ENCODE assay signal across 15 mouse cellular contexts in genomic region chr10:60932855-60933254, GRCm38 (mm10).
DNase-seq lines count a peak whose midpoint lies in the region; ATAC-seq lines count a peak whose summit lies in the region.
"Had no signal": no experiment of that assay in that cellular context is flagged by ENCODE, and none has a peak within 500 bp of the region (broad histone marks: within the 10 kb centered on the region; RNA-seq: fewer than 3 reads in every experiment).

No protein-coding gene starts in this region.

- 0 out of 2 replicates have a peak overlapping the region, but pooled peaks have one; percentile 82 for H3K27ac ChIP-seq in kidney, embryonic 14.5 days (ENCODE audit: low read depth, low read length)
- H3K27ac ChIP-seq in midbrain, embryonic 10.5 days (replicated peaks) = 0 out of 2 replicates have a peak overlapping the region, but pooled peaks have one; percentile 6
- no peak overlapping the region for H3K27ac ChIP-seq in midbrain, embryonic 13.5 days
- peak overlapping the region; percentile 75 for H3K27ac ChIP-seq in limb, embryonic 10.5 days
- H3K27ac ChIP-seq: hindbrain, embryonic 12.5 days; intestine, embryonic 15.5 days; limb, embryonic 13.5 days had no signal

- no peak overlapping the region for H3K4me3 ChIP-seq in kidney, embryonic 14.5 days (ENCODE audit: low read length)
- no peak overlapping the region for H3K4me3 ChIP-seq in midbrain, embryonic 10.5 days
- H3K4me3 ChIP-seq in midbrain, embryonic 13.5 days (replicated peaks) = no peak overlapping the region
- H3K4me3 ChIP-seq in limb, embryonic 10.5 days = no peak overlapping the region
- H3K4me3 ChIP-seq: hindbrain, embryonic 12.5 days; intestine, embryonic 15.5 days; limb, embryonic 13.5 days had no signal

- peaks cover 33% of the 10 kb centered on the region for H3K4me1 ChIP-seq in kidney, embryonic 14.5 days (ENCODE audit: control insufficient read depth, insufficient read depth, low read length)
- peaks cover 82% of the 10 kb centered on the region for H3K4me1 ChIP-seq in midbrain, embryonic 10.5 days
- peaks cover 56% of the 10 kb centered on the region for H3K4me1 ChIP-seq in midbrain, embryonic 13.5 days (replicated peaks)
- peaks cover 69% of the 10 kb centered on the region for H3K4me1 ChIP-seq in limb, embryonic 10.5 days

- ATAC-seq in kidney, embryonic 14.5 days (ENCODE audit: low FRiP score, low TSS enrichment) = no peak
- ATAC-seq in midbrain, embryonic 13.5 days = no peak
- ATAC-seq: forebrain, postnatal 0 days; intestine, embryonic 15.5 days had no signal

- no peak for DNase-seq in kidney, postnatal 4 days
- DNase-seq in midbrain, embryonic 10.5 days (ENCODE audit: low spot score) = no peak
- no peak for DNase-seq in limb, embryonic 10.5 days (ENCODE audit: low spot score)
- no peak for DNase-seq in urinary bladder, postnatal 25 days (ENCODE audit: low spot score)
- no peak for DNase-seq in layer of hippocampus, postnatal 36 days
- DNase-seq: cerebellum, adult 9-10 months; embryo, embryonic 11 days; forebrain, postnatal 0 days; gastrocnemius, postnatal 14 days; right cerebral cortex, postnatal 14 days had no signal

- H3K27me3 ChIP-seq in kidney, embryonic 14.5 days (ENCODE audit: control insufficient read depth, insufficient read depth, low read length) = 0 out of 2 replicates have a peak, but pooled peaks cover 4% of the 10 kb centered on the region
- H3K27me3 ChIP-seq in midbrain, embryonic 10.5 days (ENCODE audit: low read depth, poor library complexity, severe bottlenecking) = peaks cover 100% of the 10 kb centered on the region
- peaks cover 28% of the 10 kb centered on the region for H3K27me3 ChIP-seq in midbrain, embryonic 13.5 days
- peaks cover 16% of the 10 kb centered on the region for H3K27me3 ChIP-seq in limb, embryonic 10.5 days (ENCODE audit: low read depth, poor library complexity, severe bottlenecking)

- no peak overlapping the region for H3K4me2 ChIP-seq in kidney, embryonic 14.5 days (replicated peaks; ENCODE audit: low read depth, low read length)
- H3K4me2 ChIP-seq in midbrain, embryonic 13.5 days (replicated peaks) = no peak overlapping the region
- H3K4me2 ChIP-seq: hindbrain, embryonic 12.5 days; intestine, embryonic 15.5 days; limb, embryonic 13.5 days had no signal

- WGBS in kidney, embryonic 14.5 days = 31% methylated on average over 3 of the region's 3 CpGs
- WGBS in midbrain, embryonic 10.5 days = 38% methylated on average over 3 of the region's 3 CpGs
- 32% methylated on average over 3 of the region's 3 CpGs for WGBS in midbrain, embryonic 13.5 days
- WGBS in limb, embryonic 10.5 days = 33% methylated on average over 3 of the region's 3 CpGs

- no peak overlapping the region for H3K9ac ChIP-seq in kidney, embryonic 14.5 days (ENCODE audit: low read depth, low read length)
- no peak overlapping the region for H3K9ac ChIP-seq in midbrain, embryonic 13.5 days (replicated peaks)
- H3K9ac ChIP-seq: forebrain, postnatal 0 days; hindbrain, embryonic 12.5 days; intestine, embryonic 15.5 days; limb, embryonic 13.5 days had no signal

- H3K9me3 ChIP-seq in kidney, embryonic 14.5 days (ENCODE audit: control insufficient read depth, low read length) = no peaks in the 10 kb centered on the region
- no peaks in the 10 kb centered on the region for H3K9me3 ChIP-seq in midbrain, embryonic 10.5 days (replicated peaks)
- H3K9me3 ChIP-seq in midbrain, embryonic 13.5 days = no peaks in the 10 kb centered on the region
- no peaks in the 10 kb centered on the region for H3K9me3 ChIP-seq in limb, embryonic 10.5 days (replicated peaks)
- H3K9me3 ChIP-seq: hindbrain, embryonic 12.5 days; intestine, embryonic 15.5 days; limb, embryonic 13.5 days had no signal

- H3K36me3 ChIP-seq in kidney, embryonic 14.5 days (ENCODE audit: control insufficient read depth, insufficient read depth, low read length) = no peaks in the 10 kb centered on the region
- no peaks in the 10 kb centered on the region for H3K36me3 ChIP-seq in midbrain, embryonic 10.5 days
- no peaks in the 10 kb centered on the region for H3K36me3 ChIP-seq in midbrain, embryonic 13.5 days
- no peaks in the 10 kb centered on the region for H3K36me3 ChIP-seq in limb, embryonic 10.5 days
- H3K36me3 ChIP-seq: hindbrain, embryonic 12.5 days; intestine, embryonic 15.5 days; limb, embryonic 13.5 days had no signal
